Comparison of ENCODE assay signal across 13 mouse cellular contexts in genomic region chr2:166646434-166647088, GRCm38 (mm10).
DNase-seq lines count a peak whose midpoint lies in the region; ATAC-seq lines count a peak whose summit lies in the region.
"Had no signal": no experiment of that assay in that cellular context is flagged by ENCODE, and none has a peak within 500 bp of the region (broad histone marks: within the 10 kb centered on the region; RNA-seq: fewer than 3 reads in every experiment).

No protein-coding gene starts in this region.

- H3K9ac ChIP-seq in midbrain, embryonic 13.5 days (replicated peaks), result 0 out of 2 replicates have a peak overlapping the region, but pooled peaks have one; percentile 1
- no peak overlapping the region for H3K9ac ChIP-seq in midbrain, embryonic 15.5 days
- H3K9ac ChIP-seq in neural tube, embryonic 15.5 days (replicated peaks), result no peak overlapping the region
- H3K9ac ChIP-seq: liver, embryonic 15.5 days had no signal

- H3K9me3 ChIP-seq in midbrain, embryonic 13.5 days, result no peaks in the 10 kb centered on the region
- no peaks in the 10 kb centered on the region for H3K9me3 ChIP-seq in midbrain, embryonic 15.5 days
- H3K9me3 ChIP-seq in neural tube, embryonic 15.5 days (replicated peaks), result no peaks in the 10 kb centered on the region
- H3K9me3 ChIP-seq: liver, embryonic 15.5 days had no signal

- no peak overlapping the region for H3K27ac ChIP-seq in midbrain, embryonic 13.5 days
- no peak overlapping the region for H3K27ac ChIP-seq in midbrain, embryonic 15.5 days
- H3K27ac ChIP-seq in neural tube, embryonic 15.5 days (replicated peaks), result 0 out of 2 replicates have a peak overlapping the region, but pooled peaks have one; percentile 13
- H3K27ac ChIP-seq: liver, embryonic 15.5 days had no signal

- peaks cover 16% of the 10 kb centered on the region for H3K4me1 ChIP-seq in midbrain, embryonic 13.5 days (replicated peaks)
- peaks cover 5% of the 10 kb centered on the region; the same call in 1 of the 2 replicates for H3K4me1 ChIP-seq in midbrain, embryonic 15.5 days
- peaks cover 25% of the 10 kb centered on the region for H3K4me1 ChIP-seq in neural tube, embryonic 15.5 days

- no peaks in the 10 kb centered on the region for H3K27me3 ChIP-seq in midbrain, embryonic 13.5 days
- no peaks in the 10 kb centered on the region for H3K27me3 ChIP-seq in midbrain, embryonic 15.5 days (replicated peaks)
- no peaks in the 10 kb centered on the region for H3K27me3 ChIP-seq in neural tube, embryonic 15.5 days (replicated peaks)
- H3K27me3 ChIP-seq: liver, embryonic 15.5 days had no signal

- H3K4me2 ChIP-seq in midbrain, embryonic 13.5 days (replicated peaks), result no peak overlapping the region
- H3K4me2 ChIP-seq in midbrain, embryonic 15.5 days, result no peak overlapping the region
- no peak overlapping the region for H3K4me2 ChIP-seq in neural tube, embryonic 15.5 days
- H3K4me2 ChIP-seq: liver, embryonic 15.5 days had no signal

- H3K36me3 ChIP-seq in midbrain, embryonic 13.5 days, result peaks cover 15% of the 10 kb centered on the region
- H3K36me3 ChIP-seq in midbrain, embryonic 15.5 days (replicated peaks), result no peaks in the 10 kb centered on the region
- no peaks in the 10 kb centered on the region for H3K36me3 ChIP-seq in neural tube, embryonic 15.5 days

- ATAC-seq in frontal cortex, adult (ENCODE audit: low TSS enrichment), result peak; percentile 38
- ATAC-seq in midbrain, embryonic 13.5 days, result no peak
- ATAC-seq in midbrain, embryonic 15.5 days (replicated peaks), result no peak
- ATAC-seq in neural tube, embryonic 15.5 days (ENCODE audit: low FRiP score), result no peak
- no peak for ATAC-seq in erythroid progenitor cell, adult 5-6 weeks (replicated peaks; ENCODE audit: low FRiP score, poor library complexity, severe bottlenecking)

- WGBS in midbrain, embryonic 13.5 days, result 80% methylated on average over 12 of the region's 12 CpGs
- 76% methylated on average over 12 of the region's 12 CpGs for WGBS in midbrain, embryonic 15.5 days
- 73% methylated on average over 12 of the region's 12 CpGs for WGBS in neural tube, embryonic 15.5 days

- DNase-seq in frontal cortex, postnatal 36 days (ENCODE audit: low spot score in 2 of 2), result no peak
- peak; percentile 19 for DNase-seq in fibroblast of lung, adult 2 months (ENCODE audit: low read depth)
- DNase-seq in spleen, adult 12 weeks (ENCODE audit: low spot score), result no peak
- DNase-seq: cerebellum, adult 9-10 months; kidney, postnatal 14 days; right cerebral cortex, postnatal 4 days had no signal

- H3K4me3 ChIP-seq in midbrain, embryonic 13.5 days (replicated peaks), result no peak overlapping the region
- no peak overlapping the region for H3K4me3 ChIP-seq in midbrain, embryonic 15.5 days
- no peak overlapping the region for H3K4me3 ChIP-seq in neural tube, embryonic 15.5 days (replicated peaks)
- H3K4me3 ChIP-seq: erythroblast, embryonic 14.5 days; liver, embryonic 15.5 days had no signal
